Mouse (Mus musculus) fibroblast of lung, adult 2 months (primary cell): Measurements from ENCODE around the gene Aldh3a2.

Experiments
- DNase-seq: peaks from one replicate; pipeline ENCODE4 v3.0.0-alpha.2; 2011; ENCODE audit warnings: low read depth

Gene Aldh3a2

GRCm38 (mm10) chr11:61273928-61274327 is 6.7 kb upstream of the Aldh3a2 start:
- no peak for DNase-seq

GRCm38 (mm10) chr11:61271612-61272011 is 4.3 kb upstream of the Aldh3a2 start:
- DNase-seq, result no peak

- DNase-seq, result no peak
Measured at GRCm38 (mm10) chr11:61270406-61270805, 3.1 kb upstream of the Aldh3a2 start.

GRCm38 (mm10) chr11:61268626-61269349 is 1.5 kb upstream of the Aldh3a2 start:
- DNase-seq, result no peak

- DNase-seq, result no peak
Measured at GRCm38 (mm10) chr11:61263841-61264240, 3.4 kb downstream of the Aldh3a2 start.

GRCm38 (mm10) chr11:61262516-61262915 is 4.7 kb downstream of the Aldh3a2 start:
- no peak for DNase-seq

GRCm38 (mm10) chr11:61259106-61259505 is 8.2 kb downstream of the Aldh3a2 start:
- no peak for DNase-seq

- DNase-seq, result no peak
Measured at GRCm38 (mm10) chr11:61252807-61253206, 14.5 kb downstream of the Aldh3a2 start.

- DNase-seq, result no peak
Measured at GRCm38 (mm10) chr11:61251741-61252140, 15.5 kb downstream of the Aldh3a2 start.

- DNase-seq, result no peak
Measured at GRCm38 (mm10) chr11:61244406-61244805, 22.9 kb downstream of the Aldh3a2 start.

GRCm38 (mm10) chr11:61236015-61236414 is 31.2 kb downstream of the Aldh3a2 start:
- DNase-seq, result no peak

- DNase-seq, result no peak
Measured at GRCm38 (mm10) chr11:61234174-61234573, 33.1 kb downstream of the Aldh3a2 start.

- DNase-seq, result peak; percentile 57
Measured at GRCm38 (mm10) chr11:61231329-61231728, 35.9 kb downstream of the Aldh3a2 start.

GRCm38 (mm10) chr11:61228406-61228805 is 38.9 kb downstream of the Aldh3a2 start:
- no peak for DNase-seq

- no peak for DNase-seq
Measured at GRCm38 (mm10) chr11:61227816-61228215, 39.4 kb downstream of the Aldh3a2 start.

GRCm38 (mm10) chr11:61225941-61226412 is 41.3 kb downstream of the Aldh3a2 start:
- DNase-seq, result no peak

GRCm38 (mm10) chr11:61225511-61225910 is 41.8 kb downstream of the Aldh3a2 start:
- DNase-seq, result no peak

GRCm38 (mm10) chr11:61224907-61225306 is 42.4 kb downstream of the Aldh3a2 start:
- DNase-seq, result no peak

GRCm38 (mm10) chr11:61224234-61224744 is 43.0 kb downstream of the Aldh3a2 start:
- no peak for DNase-seq

- peak; percentile 57 for DNase-seq
Measured at GRCm38 (mm10) chr11:61222971-61223745, 44.1 kb downstream of the Aldh3a2 start.

GRCm38 (mm10) chr11:61222007-61222406 is 45.3 kb downstream of the Aldh3a2 start:
- DNase-seq, result no peak

- no peak for DNase-seq
Measured at GRCm38 (mm10) chr11:61220156-61220881, 46.9 kb downstream of the Aldh3a2 start.
